Mouse (Mus musculus) ES-Bruce4 (cell line): ENCODE data around the gene Mrm3.

Experiments used
- CTCF ChIP-seq: IDR thresholded peaks from one replicate; pipeline ENCODE4 v1.8.1; 2011; ENCODE audit warnings: low read depth, low read length
- EP300 ChIP-seq: IDR thresholded peaks from 2 replicates; pipeline ENCODE4 v1.6.1; 2011; ENCODE audit warnings: low read depth, low read length; ENCODE audit not compliant: insufficient read depth
- POLR2A ChIP-seq: IDR thresholded peaks from one replicate; pipeline ENCODE4 v1.8.1; 2011; ENCODE audit warnings: low read length; ENCODE audit not compliant: insufficient read depth

DNA sequence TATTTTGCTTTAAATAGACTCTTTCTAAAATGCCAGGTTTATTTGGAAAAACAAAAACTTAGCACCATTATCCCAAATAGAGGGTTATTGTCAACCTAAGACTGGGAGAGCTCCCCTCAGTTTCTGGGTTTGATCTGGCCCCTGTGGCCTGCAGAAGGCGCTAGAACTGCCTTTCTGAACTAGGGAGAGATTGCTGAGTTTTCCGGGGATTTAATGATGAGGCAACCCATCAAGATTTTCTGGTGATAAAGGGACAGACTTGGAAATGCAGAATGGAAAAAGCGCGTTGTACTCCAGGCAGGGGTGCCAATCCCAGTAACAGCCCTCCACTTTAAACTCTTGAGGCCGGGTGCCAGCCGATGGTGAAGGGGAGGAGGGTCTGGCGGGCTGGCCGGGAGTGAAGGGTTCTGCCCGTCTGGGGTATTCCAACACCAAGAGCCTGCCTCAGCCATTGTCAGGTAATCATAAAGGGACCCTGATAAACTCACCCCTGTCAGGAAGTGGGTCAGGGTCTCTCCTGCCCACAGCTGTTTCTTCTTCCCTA is 55.0 kb downstream of the Mrm3 start:
- peak; percentile 48 for TF ChIP-seq CTCF
- TF ChIP-seq POLR2A = no peak
- TF ChIP-seq EP300 = no peak
